Mouse (Mus musculus): ENCODE measurements around the gene Kctd11. TPM values are rescaled to one million over a fixed set of nuclear protein-coding genes. Genes with fewer than 3 reads are reported as not detected.

Gene Kctd11
- polyA plus RNA-seq, 2 experiments, result 5.1 to 6.5 TPM

- H3K4me3 ChIP-seq (replicated peaks; ENCODE audit: low read length), result no peak within 1 kb of the TSS
- no peaks in the 10 kb centered on the region for H3K27me3 ChIP-seq (ENCODE audit: control insufficient read depth, insufficient read depth, low read length)
- WGBS, result 65% methylated on average over 4 of the region's 4 CpGs
- peaks cover 7% of the 10 kb centered on the region for H3K4me1 ChIP-seq (ENCODE audit: control insufficient read depth, insufficient read depth, low read length)
- H3K4me2 ChIP-seq (replicated peaks; ENCODE audit: low read depth, low read length, severe bottlenecking), result no peak within 1 kb of the TSS
- no peaks in the 10 kb centered on the region for H3K9me3 ChIP-seq (ENCODE audit: control insufficient read depth, low read length)
- no peaks in the 10 kb centered on the region for H3K36me3 ChIP-seq (ENCODE audit: control insufficient read depth, insufficient read depth, low read length)
- no peak within 1 kb of the TSS for H3K27ac ChIP-seq (replicated peaks; ENCODE audit: low read depth, low read length)
- no peak for TF ChIP-seq POLR2A (IDR thresholded peaks at IDR 0.05; ENCODE audit: borderline replicate concordance, extremely low read depth, insufficient read depth, insufficient read length)
- DNase-seq (ENCODE audit: low spot score) (no peak), ATAC-seq (ENCODE audit: low FRiP score, low read depth) (no peak)
- H3K9ac ChIP-seq (ENCODE audit: low read depth, low read length, severe bottlenecking), result no peak within 1 kb of the TSS
Measured at GRCm38 (mm10) chr11:69895291-69895690, 14.1 kb upstream of the Kctd11 start, which contains the start of gene Acap1. Gene Acap1, minus strand, starts transcription at chr11:69895539.

- Histone ChIP-seq H3K36me3 (ENCODE audit: control insufficient read depth, insufficient read depth, low read length) (no peaks in the 10 kb centered on the region), H3K4me3 (replicated peaks; ENCODE audit: low read length) (no peak overlapping the region), H3K9me3 (ENCODE audit: control insufficient read depth, low read length) (no peaks in the 10 kb centered on the region), H3K4me1 (ENCODE audit: control insufficient read depth, insufficient read depth, low read length) (peaks cover 4% of the 10 kb centered on the region), H3K9ac (ENCODE audit: low read depth, low read length, severe bottlenecking) (no peak overlapping the region), H3K27me3 (ENCODE audit: control insufficient read depth, insufficient read depth, low read length) (no peaks in the 10 kb centered on the region), H3K4me2 (replicated peaks; ENCODE audit: low read depth, low read length, severe bottlenecking) (no peak overlapping the region), H3K27ac (replicated peaks; ENCODE audit: low read depth, low read length) (no peak overlapping the region)
- ATAC-seq (ENCODE audit: low FRiP score, low read depth), result no peak
- DNase-seq (ENCODE audit: low spot score), result no peak
- TF ChIP-seq POLR2A (IDR thresholded peaks at IDR 0.05; ENCODE audit: borderline replicate concordance, extremely low read depth, insufficient read depth, insufficient read length), result no peak
- 61% methylated on average over 5 of the region's 5 CpGs for WGBS
Measured at GRCm38 (mm10) chr11:69894671-69895070, 13.5 kb upstream of the Kctd11 start.

- no peaks in the 10 kb centered on the region for H3K36me3 ChIP-seq (ENCODE audit: control insufficient read depth, insufficient read depth, low read length)
- ATAC-seq (ENCODE audit: low FRiP score, low read depth) (no peak), DNase-seq (ENCODE audit: low spot score) (no peak)
- 81% methylated on average over 4 of the region's 4 CpGs for WGBS
- no peaks in the 10 kb centered on the region for H3K9me3 ChIP-seq (ENCODE audit: control insufficient read depth, low read length)
- H3K4me2 ChIP-seq (replicated peaks; ENCODE audit: low read depth, low read length, severe bottlenecking), result no peak overlapping the region
- no peak for TF ChIP-seq POLR2A (IDR thresholded peaks at IDR 0.05; ENCODE audit: borderline replicate concordance, extremely low read depth, insufficient read depth, insufficient read length)
- H3K4me3 ChIP-seq (replicated peaks; ENCODE audit: low read length), result no peak overlapping the region
- no peaks in the 10 kb centered on the region for H3K27me3 ChIP-seq (ENCODE audit: control insufficient read depth, insufficient read depth, low read length)
- H3K27ac ChIP-seq (replicated peaks; ENCODE audit: low read depth, low read length), result no peak overlapping the region
- H3K9ac ChIP-seq (ENCODE audit: low read depth, low read length, severe bottlenecking), result no peak overlapping the region
- H3K4me1 ChIP-seq (ENCODE audit: control insufficient read depth, insufficient read depth, low read length), result no peaks in the 10 kb centered on the region
Measured at GRCm38 (mm10) chr11:69891482-69891881, 10.3 kb upstream of the Kctd11 start.

GRCm38 (mm10) chr11:69886907-69887635 is 5.9 kb upstream of the Kctd11 start:
- no peaks in the 10 kb centered on the region for H3K36me3 ChIP-seq (ENCODE audit: control insufficient read depth, insufficient read depth, low read length)
- 71% methylated on average over 8 of the region's 8 CpGs for WGBS
- H3K4me2 ChIP-seq (replicated peaks; ENCODE audit: low read depth, low read length, severe bottlenecking), result no peak overlapping the region
- ATAC-seq (ENCODE audit: low FRiP score, low read depth), result no peak
- H3K27me3 ChIP-seq (ENCODE audit: control insufficient read depth, insufficient read depth, low read length), result no peaks in the 10 kb centered on the region
- no peak overlapping the region for H3K4me3 ChIP-seq (replicated peaks; ENCODE audit: low read length)
- no peak overlapping the region for H3K27ac ChIP-seq (replicated peaks; ENCODE audit: low read depth, low read length)
- no peak overlapping the region for H3K9ac ChIP-seq (ENCODE audit: low read depth, low read length, severe bottlenecking)
- H3K4me1 ChIP-seq (ENCODE audit: control insufficient read depth, insufficient read depth, low read length), result no peaks in the 10 kb centered on the region
- no peak for TF ChIP-seq POLR2A (IDR thresholded peaks at IDR 0.05; ENCODE audit: borderline replicate concordance, extremely low read depth, insufficient read depth, insufficient read length)
- no peak for DNase-seq (ENCODE audit: low spot score)
- H3K9me3 ChIP-seq (ENCODE audit: control insufficient read depth, low read length), result no peaks in the 10 kb centered on the region

- Histone ChIP-seq H3K27me3 (ENCODE audit: control insufficient read depth, insufficient read depth, low read length) (no peaks in the 10 kb centered on the region), H3K9me3 (ENCODE audit: control insufficient read depth, low read length) (no peaks in the 10 kb centered on the region), H3K36me3 (ENCODE audit: control insufficient read depth, insufficient read depth, low read length) (no peaks in the 10 kb centered on the region), H3K4me3 (replicated peaks; ENCODE audit: low read length) (no peak overlapping the region), H3K4me2 (replicated peaks; ENCODE audit: low read depth, low read length, severe bottlenecking) (no peak overlapping the region), H3K27ac (replicated peaks; ENCODE audit: low read depth, low read length) (no peak overlapping the region), H3K4me1 (ENCODE audit: control insufficient read depth, insufficient read depth, low read length) (peaks cover 8% of the 10 kb centered on the region), H3K9ac (ENCODE audit: low read depth, low read length, severe bottlenecking) (no peak overlapping the region)
- ATAC-seq (ENCODE audit: low FRiP score, low read depth) (no peak), DNase-seq (ENCODE audit: low spot score) (no peak)
- 84% methylated on average over 8 of the region's 8 CpGs for WGBS
- TF ChIP-seq POLR2A (IDR thresholded peaks at IDR 0.05; ENCODE audit: borderline replicate concordance, extremely low read depth, insufficient read depth, insufficient read length), result no peak
Measured at GRCm38 (mm10) chr11:69884663-69885062, 3.5 kb upstream of the Kctd11 start.
